Mouse (Mus musculus) hindbrain, embryonic 15.5 days (tissue): Measurements from ENCODE around the gene Cmklr1. TPM values are rescaled to one million over a fixed set of nuclear protein-coding genes. Genes with fewer than 3 reads are reported as not detected.

Experiments
- ATAC-seq: fragments of 200-750 bp; cut with Nextera tagmentation; 2 replicates; pipeline ENCODE4 v1.8.0; 2017; ENCODE audit warnings: low read depth, moderate number of reproducible peaks, moderate TSS enrichment; ENCODE audit not compliant: low FRiP score
- H3K27ac ChIP-seq: fragments of 300-500 bp; sonication (generic); replicated peaks from 2 replicates; pipeline ENCODE4 v1.5.1; 2015; ENCODE audit warnings: mild to moderate bottlenecking, inconsistent platforms
- H3K27me3 ChIP-seq: fragments of 300-500 bp; sonication (generic); 2 replicates; pipeline ENCODE4 v1.6.1; 2015; ENCODE audit warnings: control low read depth, inconsistent platforms
- H3K36me3 ChIP-seq: fragments of 300-500 bp; sonication (generic); 2 replicates; pipeline ENCODE4 v1.6.1; 2015; ENCODE audit warnings: control low read depth, inconsistent platforms
- H3K4me1 ChIP-seq: fragments of 300-500 bp; sonication (generic); replicated peaks from 2 replicates; pipeline ENCODE4 v1.6.1; 2015; ENCODE audit warnings: control low read depth, inconsistent platforms
- H3K4me2 ChIP-seq: fragments of 300-500 bp; sonication (generic); 2 replicates; pipeline ENCODE4 v1.6.1; 2015; ENCODE audit warnings: moderate library complexity, mild to moderate bottlenecking, inconsistent platforms
- H3K4me3 ChIP-seq: fragments of 300-500 bp; sonication (generic); 2 replicates; pipeline ENCODE4 v1.5.1; 2015; ENCODE audit warnings: mild to moderate bottlenecking, inconsistent platforms
- H3K9ac ChIP-seq: fragments of 300-500 bp; sonication (generic); 2 replicates; pipeline ENCODE4 v1.6.1; 2015; ENCODE audit warnings: inconsistent platforms
- H3K9me3 ChIP-seq: fragments of 300-500 bp; sonication (generic); 2 replicates; pipeline ENCODE4 v1.6.1; 2016; ENCODE audit warnings: control low read depth, inconsistent platforms
- WGBS: fragments of 180-500 bp; shearing (Covaris S2); methylation state at CpG from one replicate; pipeline ENCODE4 v1.1.7; 2015; 5-methylcytosine and 5-hydroxymethylcytosine counted together
- polyA plus RNA-seq: library from polyadenylated mRNA; unstranded; fragments of >200 nt; fragmentation: Nextera tagmentation; extraction: Ambion mirVana; gene quantifications from 2 replicates; pipeline ENCODE4 v1.2.1, GENCODE M21; 2015

Gene Cmklr1
- polyA plus RNA-seq, 1 experiment from 2014 or later, result 2.0 TPM

DNA sequence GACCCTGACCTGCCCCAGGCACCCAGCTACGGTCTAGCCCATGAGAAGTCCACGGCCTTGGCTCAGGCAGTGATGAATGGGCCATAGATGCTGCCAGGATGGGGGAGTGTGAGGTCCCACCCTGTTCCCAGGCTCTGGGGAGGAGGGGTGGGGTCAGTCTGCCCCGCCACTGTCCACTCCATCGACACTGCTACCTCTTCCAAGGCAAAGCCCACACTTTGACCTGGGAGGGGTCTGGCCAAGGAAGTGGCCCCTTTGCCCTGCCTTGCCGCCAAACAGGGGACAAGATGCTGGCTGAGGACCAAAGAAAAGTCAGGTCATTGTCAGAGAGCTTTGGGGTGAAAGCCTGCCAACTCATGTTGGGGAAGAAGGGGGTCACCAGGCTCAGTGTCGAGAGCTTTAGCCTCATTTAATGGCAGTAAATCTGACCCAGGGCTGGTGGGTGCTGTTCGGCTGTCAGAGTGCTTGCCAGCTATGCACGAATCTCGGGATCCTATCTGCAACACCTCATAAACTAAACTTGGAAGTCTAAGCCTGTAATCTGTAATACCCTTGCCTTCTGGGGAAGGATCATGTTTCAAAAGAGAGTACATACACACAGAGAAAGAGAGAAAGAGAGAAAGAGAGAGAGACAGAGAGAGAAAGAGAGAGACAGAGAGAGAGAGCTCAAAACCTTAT, 17.1 kb downstream of the Cmklr1 start:
- Histone ChIP-seq H3K36me3 (no peaks in the 10 kb centered on the region), H3K4me3 (no peak overlapping the region), H3K4me2 (no peak overlapping the region), H3K9me3 (no peaks in the 10 kb centered on the region), H3K27me3 (no peaks in the 10 kb centered on the region), H3K4me1 (peaks cover 9% of the 10 kb centered on the region), H3K9ac (no peak overlapping the region), H3K27ac (no peak overlapping the region)
- no peak for ATAC-seq
- WGBS, result 55% methylated on average over 9 of the region's 9 CpGs

DNA sequence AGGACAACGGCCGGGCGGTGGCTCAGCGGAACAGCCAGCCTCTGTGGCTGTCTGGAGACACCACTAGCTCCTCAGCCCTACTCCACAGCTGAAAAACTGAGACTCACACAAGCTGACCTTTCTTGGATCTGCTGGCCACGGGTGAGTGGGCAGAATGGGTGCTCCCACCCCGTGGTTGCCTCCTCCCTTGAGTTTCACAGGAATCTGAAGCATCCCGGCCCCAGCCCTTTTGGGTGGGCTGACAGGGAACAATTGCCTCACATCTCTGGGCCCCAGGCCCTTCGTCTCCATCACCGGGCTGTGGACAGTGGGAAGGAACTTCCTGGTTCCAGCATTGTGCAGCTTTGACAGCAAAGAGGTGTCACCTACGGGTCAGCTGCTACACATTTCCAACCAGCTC, 20.1 kb downstream of the Cmklr1 start:
- Histone ChIP-seq H3K27ac (no peak overlapping the region), H3K4me3 (no peak overlapping the region), H3K36me3 (no peaks in the 10 kb centered on the region), H3K4me2 (no peak overlapping the region), H3K9me3 (no peaks in the 10 kb centered on the region), H3K9ac (no peak overlapping the region), H3K27me3 (no peaks in the 10 kb centered on the region), H3K4me1 (peaks cover 11% of the 10 kb centered on the region)
- ATAC-seq, result no peak
- WGBS, result 62% methylated on average over 10 of the region's 10 CpGs

GRCm38 (mm10) chr5:113629248-113629647, 21.0 kb downstream of the Cmklr1 start:
- no peak overlapping the region for H3K9ac ChIP-seq
- WGBS, result 88% methylated on average over 3 of the region's 3 CpGs
- no peaks in the 10 kb centered on the region for H3K9me3 ChIP-seq
- H3K27ac ChIP-seq, result no peak overlapping the region
- no peaks in the 10 kb centered on the region for H3K27me3 ChIP-seq
- no peaks in the 10 kb centered on the region for H3K36me3 ChIP-seq
- ATAC-seq, result no peak
- H3K4me1 ChIP-seq, result peaks cover 9% of the 10 kb centered on the region
- H3K4me3 ChIP-seq, result no peak overlapping the region
- no peak overlapping the region for H3K4me2 ChIP-seq

- no peak overlapping the region for H3K27ac ChIP-seq
- 66% methylated on average over 11 of the region's 11 CpGs for WGBS
- no peaks in the 10 kb centered on the region for H3K9me3 ChIP-seq
- ATAC-seq, result no peak
- no peaks in the 10 kb centered on the region for H3K36me3 ChIP-seq
- H3K27me3 ChIP-seq, result no peaks in the 10 kb centered on the region
- no peak overlapping the region for H3K4me2 ChIP-seq
- no peak overlapping the region for H3K4me3 ChIP-seq
- H3K4me1 ChIP-seq, result peaks cover 7% of the 10 kb centered on the region
- H3K9ac ChIP-seq, result no peak overlapping the region
Observed at GRCm38 (mm10) chr5:113627820-113628437, 22.3 kb downstream of the Cmklr1 start.

GRCm38 (mm10) chr5:113626991-113627390, 23.2 kb downstream of the Cmklr1 start:
- Histone ChIP-seq H3K4me2 (no peak overlapping the region), H3K9me3 (no peaks in the 10 kb centered on the region), H3K9ac (no peak overlapping the region), H3K4me1 (peaks cover 7% of the 10 kb centered on the region), H3K27me3 (no peaks in the 10 kb centered on the region), H3K4me3 (no peak overlapping the region), H3K36me3 (no peaks in the 10 kb centered on the region), H3K27ac (no peak overlapping the region)
- ATAC-seq, result no peak
- 87% methylated on average over 5 of the region's 5 CpGs for WGBS

- WGBS, result 86% methylated on average over 8 of the region's 8 CpGs
- H3K9ac ChIP-seq, result no peak overlapping the region
Observed at GRCm38 (mm10) chr5:113626352-113626751, 23.9 kb downstream of the Cmklr1 start.

DNA sequence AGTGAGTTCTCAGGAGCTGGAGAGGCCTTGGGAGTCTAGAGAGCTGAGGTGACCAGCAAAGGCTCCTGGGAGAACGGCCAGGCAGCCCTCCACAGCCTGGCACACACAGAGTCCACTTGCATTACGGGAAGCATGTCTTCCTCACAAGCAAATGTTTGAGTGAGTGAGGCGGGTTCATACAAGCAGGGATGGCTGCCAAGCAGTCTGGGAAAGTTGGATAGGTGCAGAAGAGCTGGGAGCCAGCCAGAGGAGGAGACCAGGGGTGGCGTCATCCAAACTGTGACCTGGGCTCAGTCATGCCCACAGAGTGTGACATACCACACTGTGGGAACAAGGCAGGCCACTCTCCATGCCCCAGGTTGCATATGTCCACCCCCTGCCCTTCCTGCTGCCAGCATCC, 25.2 kb downstream of the Cmklr1 start:
- Histone ChIP-seq H3K4me1 (peaks cover 7% of the 10 kb centered on the region), H3K36me3 (no peaks in the 10 kb centered on the region), H3K4me3 (no peak overlapping the region), H3K27me3 (no peaks in the 10 kb centered on the region), H3K27ac (no peak overlapping the region), H3K9ac (no peak overlapping the region), H3K9me3 (no peaks in the 10 kb centered on the region), H3K4me2 (no peak overlapping the region)
- ATAC-seq, result no peak
- 82% methylated on average over 4 of the region's 4 CpGs for WGBS

More at GRCm38 (mm10) chr5:113626352-113626751, 23.9 kb downstream of the Cmklr1 start:
- no peak overlapping the region for H3K4me3 ChIP-seq
- H3K36me3 ChIP-seq, result no peaks in the 10 kb centered on the region
- ATAC-seq, result no peak
- peaks cover 7% of the 10 kb centered on the region for H3K4me1 ChIP-seq
- no peaks in the 10 kb centered on the region for H3K9me3 ChIP-seq
- H3K27ac ChIP-seq, result no peak overlapping the region
- H3K4me2 ChIP-seq, result no peak overlapping the region
- H3K27me3 ChIP-seq, result no peaks in the 10 kb centered on the region

DNA sequence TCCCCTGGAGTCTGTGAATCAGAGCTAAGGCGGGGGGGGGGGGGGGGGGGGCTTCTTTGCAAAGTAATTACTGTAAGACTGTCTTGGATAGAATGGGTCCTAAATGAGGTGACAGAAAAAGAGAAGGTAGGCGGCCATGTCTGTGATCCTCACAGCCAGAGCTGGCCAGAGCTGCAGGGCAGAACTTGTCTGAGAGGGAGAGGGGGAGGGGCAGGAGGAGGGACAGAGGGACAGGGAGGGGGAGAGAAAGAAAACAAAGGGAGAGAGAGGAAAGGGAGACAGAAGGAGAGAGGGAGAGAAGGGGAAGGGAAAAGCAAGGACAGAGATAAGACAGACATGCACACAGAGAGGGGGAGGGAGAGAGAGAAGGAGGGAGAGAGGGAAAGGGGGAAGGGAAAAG, 27.2 kb downstream of the Cmklr1 start:
- no peak for ATAC-seq
- H3K36me3 ChIP-seq, result no peaks in the 10 kb centered on the region
- H3K27ac ChIP-seq, result no peak overlapping the region
- no peaks in the 10 kb centered on the region for H3K9me3 ChIP-seq
- 26% methylated on average over 2 of the region's 2 CpGs for WGBS
- no peak overlapping the region for H3K9ac ChIP-seq
- H3K4me2 ChIP-seq, result no peak overlapping the region
- H3K4me1 ChIP-seq, result peaks cover 4% of the 10 kb centered on the region
- no peaks in the 10 kb centered on the region for H3K27me3 ChIP-seq
- H3K4me3 ChIP-seq, result no peak overlapping the region

- Histone ChIP-seq H3K27ac (no peak overlapping the region), H3K36me3 (no peaks in the 10 kb centered on the region), H3K4me2 (no peak overlapping the region), H3K4me3 (no peak overlapping the region), H3K9ac (no peak overlapping the region), H3K4me1 (peaks cover 3% of the 10 kb centered on the region), H3K9me3 (no peaks in the 10 kb centered on the region), H3K27me3 (no peaks in the 10 kb centered on the region)
- 79% methylated on average over 7 of the region's 7 CpGs for WGBS
- ATAC-seq, result no peak
Observed at GRCm38 (mm10) chr5:113620999-113621398, 29.2 kb downstream of the Cmklr1 start.

- WGBS, result 66% methylated on average over 16 of the region's 16 CpGs
- no peak overlapping the region for H3K4me2 ChIP-seq
- no peak overlapping the region for H3K4me3 ChIP-seq
Observed at GRCm38 (mm10) chr5:113620130-113620716, 30.0 kb downstream of the Cmklr1 start.

DNA sequence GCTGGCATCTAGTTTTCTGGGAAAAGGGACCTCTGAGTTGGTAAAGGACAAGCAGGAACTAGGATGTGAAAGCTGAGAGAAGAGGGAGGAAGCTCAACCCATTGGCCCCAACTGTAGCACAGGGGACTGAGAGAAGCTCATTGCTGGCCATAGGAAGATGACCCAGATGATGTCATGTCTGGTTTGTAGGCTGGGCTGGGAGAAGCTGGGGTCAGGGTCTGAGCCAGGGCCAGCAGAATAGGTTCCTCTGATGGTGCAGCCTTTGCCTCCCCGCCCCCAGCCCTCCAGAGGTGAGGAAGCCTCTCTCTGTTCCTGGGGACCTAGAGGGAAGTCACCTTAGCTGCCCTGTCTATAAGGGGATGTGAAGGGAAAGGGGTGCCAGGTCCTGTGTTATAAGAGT, 31.1 kb downstream of the Cmklr1 start:
- ATAC-seq, result no peak
- 87% methylated on average over 1 of the region's 1 CpGs for WGBS
- Histone ChIP-seq H3K9me3 (no peaks in the 10 kb centered on the region), H3K4me1 (peaks cover 3% of the 10 kb centered on the region), H3K4me2 (no peak overlapping the region), H3K27ac (no peak overlapping the region), H3K36me3 (no peaks in the 10 kb centered on the region), H3K27me3 (no peaks in the 10 kb centered on the region), H3K9ac (no peak overlapping the region), H3K4me3 (no peak overlapping the region)

More at GRCm38 (mm10) chr5:113620130-113620716, 30.0 kb downstream of the Cmklr1 start:
- H3K36me3 ChIP-seq, result no peaks in the 10 kb centered on the region
- H3K27ac ChIP-seq, result no peak overlapping the region
- no peak for ATAC-seq
- no peaks in the 10 kb centered on the region for H3K27me3 ChIP-seq
- peaks cover 3% of the 10 kb centered on the region for H3K4me1 ChIP-seq
- no peaks in the 10 kb centered on the region for H3K9me3 ChIP-seq
- H3K9ac ChIP-seq, result no peak overlapping the region

DNA sequence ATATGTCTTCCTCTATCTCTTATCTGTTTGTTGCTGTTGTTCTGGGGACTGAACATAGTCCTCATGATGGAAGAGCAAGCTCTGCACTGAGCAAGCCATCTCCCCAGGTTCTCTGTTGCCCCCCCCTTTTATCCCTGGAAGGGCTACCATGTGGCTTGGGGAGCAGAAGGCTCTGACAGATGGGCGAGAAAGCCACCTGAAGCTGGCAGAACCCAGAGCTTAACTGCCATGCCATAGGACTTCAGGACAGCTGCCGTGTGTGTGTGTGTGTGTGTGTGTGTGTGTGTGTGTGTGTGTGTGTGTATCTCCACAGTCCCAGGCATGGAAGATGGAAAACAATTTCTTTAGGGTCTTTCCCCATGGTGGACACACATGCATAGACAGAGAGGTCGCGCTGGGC, 31.5 kb downstream of the Cmklr1 start:
- no peak overlapping the region for H3K4me2 ChIP-seq
- ATAC-seq, result no peak

More for the DNA sequence above, 31.5 kb downstream of the Cmklr1 start:
- Histone ChIP-seq H3K9me3 (no peaks in the 10 kb centered on the region), H3K4me1 (peaks cover 3% of the 10 kb centered on the region), H3K9ac (no peak overlapping the region), H3K27me3 (no peaks in the 10 kb centered on the region), H3K4me3 (no peak overlapping the region), H3K27ac (no peak overlapping the region), H3K36me3 (no peaks in the 10 kb centered on the region)
- 87% methylated on average over 4 of the region's 4 CpGs for WGBS
